Mouse (Mus musculus): ENCODE data around the gene Lmbr1l. TPM values are rescaled to one million over a fixed set of nuclear protein-coding genes. Genes with fewer than 3 reads are reported as not detected.

Gene Lmbr1l
- polyA plus RNA-seq, 1 experiment: 25.7 TPM

DNA sequence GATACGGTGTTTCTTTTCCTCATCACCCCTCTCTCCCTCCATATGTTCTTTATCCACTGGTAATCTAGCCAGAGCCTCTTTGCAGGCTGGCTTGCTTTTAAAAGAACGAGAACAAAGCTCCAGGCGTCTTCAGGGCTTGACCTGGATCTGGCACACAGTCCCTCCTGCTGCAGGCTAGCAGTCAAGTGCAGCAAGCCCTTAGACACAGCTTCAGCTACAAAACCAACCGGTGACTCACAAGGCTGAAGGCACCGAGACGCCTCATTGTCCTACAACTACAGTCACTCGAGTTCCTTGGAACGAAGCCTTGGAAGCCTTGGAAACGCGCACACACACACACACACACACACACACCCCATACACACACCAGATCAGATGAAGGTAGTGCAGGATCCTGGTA, 22.8 kb upstream of the Lmbr1l start:
- peaks cover 15% of the 10 kb centered on the region for H3K4me1 ChIP-seq (ENCODE audit: control insufficient read depth, insufficient read depth, low read length)
- no peak overlapping the region for H3K27ac ChIP-seq (ENCODE audit: insufficient read depth, low read depth, low read length)
- TF ChIP-seq POLR2A (IDR thresholded peaks at IDR 0.05; ENCODE audit: borderline replicate concordance, low read depth, low read length): no peak
- no peak for TF ChIP-seq CTCF (IDR thresholded peaks at IDR 0.05; ENCODE audit: low read depth, low read length)
- no peak overlapping the region for H3K4me3 ChIP-seq (ENCODE audit: insufficient read depth, low read length)

DNA sequence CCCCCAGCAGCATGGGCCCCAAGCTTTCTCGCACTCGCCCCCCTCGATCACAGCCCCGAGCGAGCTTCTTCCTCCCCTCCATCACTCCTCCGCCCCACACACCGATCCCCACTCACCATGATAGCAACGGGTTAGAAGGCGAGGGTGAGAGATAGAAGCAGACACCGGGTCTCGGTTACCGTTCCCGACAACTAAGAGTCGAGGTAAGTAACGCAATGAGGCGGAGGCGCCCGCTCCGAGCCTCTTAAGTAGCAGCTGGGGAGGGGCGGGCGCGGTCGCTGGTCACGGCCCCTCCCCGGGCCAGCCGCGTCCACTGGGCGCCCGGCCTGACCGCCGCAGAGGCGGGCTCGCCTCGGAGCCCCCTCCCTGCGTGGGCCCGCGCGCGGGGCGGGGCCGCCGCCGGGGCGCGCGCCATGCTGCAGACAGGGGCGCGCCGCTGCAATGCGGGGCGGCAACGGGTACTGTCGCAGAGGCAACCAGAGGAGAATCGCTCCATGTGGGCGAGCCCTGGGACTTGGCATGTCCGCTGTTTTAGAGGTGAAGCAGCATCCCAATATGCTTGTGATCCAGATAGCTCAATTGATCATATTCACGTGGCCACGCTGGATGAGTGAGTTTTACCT, 16.3 kb upstream of the Lmbr1l start, which contains the start of gene Tuba1b:
Tuba1b (minus strand) TSS at position 349 of the 623 bp plus-strand sequence.
- TF ChIP-seq POLR2A (IDR thresholded peaks at IDR 0.05; ENCODE audit: borderline replicate concordance, low read depth, low read length) (peak; percentile 86; the same call in 1 of the 2 replicates), CTCF (IDR thresholded peaks at IDR 0.05; ENCODE audit: low read depth, low read length) (no peak)
- peaks cover 17% of the 10 kb centered on the region for H3K4me1 ChIP-seq (ENCODE audit: control insufficient read depth, insufficient read depth, low read length)
- H3K27ac ChIP-seq (ENCODE audit: insufficient read depth, low read depth, low read length): peak within 1 kb of the TSS; percentile 80
- H3K4me3 ChIP-seq (ENCODE audit: insufficient read depth, low read length): peak within 1 kb of the TSS; percentile 74

- TF ChIP-seq CTCF (IDR thresholded peaks at IDR 0.05; ENCODE audit: low read depth, low read length) (no peak), POLR2A (IDR thresholded peaks at IDR 0.05; ENCODE audit: borderline replicate concordance, low read depth, low read length) (no peak)
- peak overlapping the region; percentile 74 for H3K4me3 ChIP-seq (ENCODE audit: insufficient read depth, low read length)
- peaks cover 17% of the 10 kb centered on the region for H3K4me1 ChIP-seq (ENCODE audit: control insufficient read depth, insufficient read depth, low read length)
- H3K27ac ChIP-seq (ENCODE audit: insufficient read depth, low read depth, low read length): peak overlapping the region; percentile 80
Measured at GRCm38 (mm10) chr15:98933833-98934216, 15.8 kb upstream of the Lmbr1l start.

GRCm38 (mm10) chr15:98933004-98933671, 15.1 kb upstream of the Lmbr1l start:
- Histone ChIP-seq H3K4me1 (ENCODE audit: control insufficient read depth, insufficient read depth, low read length) (peaks cover 19% of the 10 kb centered on the region), H3K4me3 (ENCODE audit: insufficient read depth, low read length) (peak overlapping the region; percentile 74), H3K27ac (ENCODE audit: insufficient read depth, low read depth, low read length) (peak overlapping the region; percentile 80)

DNA sequence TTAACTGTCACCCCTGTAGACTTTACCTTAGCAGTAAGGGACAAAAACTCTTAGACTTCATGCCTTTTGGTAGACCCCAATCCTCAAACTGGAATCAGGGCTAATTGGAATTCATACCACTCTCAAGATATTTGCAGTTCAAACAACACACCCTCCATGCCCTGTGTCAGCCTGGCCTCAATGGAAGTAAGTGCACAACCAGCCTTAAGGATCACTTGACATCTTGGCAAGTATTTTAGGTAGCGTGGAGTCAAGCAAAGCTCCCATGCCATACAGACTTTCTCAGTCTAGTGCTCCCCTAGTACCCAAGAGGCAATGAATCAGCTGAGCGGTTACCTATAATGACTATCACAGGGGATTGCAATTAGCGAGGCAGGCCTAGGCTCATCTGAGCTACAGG, 13.0 kb upstream of the Lmbr1l start:
- Histone ChIP-seq H3K4me1 (ENCODE audit: control insufficient read depth, insufficient read depth, low read length) (peaks cover 6% of the 10 kb centered on the region), H3K27ac (ENCODE audit: insufficient read depth, low read depth, low read length) (no peak overlapping the region), H3K4me3 (ENCODE audit: insufficient read depth, low read length) (no peak overlapping the region)
- TF ChIP-seq POLR2A (IDR thresholded peaks at IDR 0.05; ENCODE audit: borderline replicate concordance, low read depth, low read length) (no peak), CTCF (IDR thresholded peaks at IDR 0.05; ENCODE audit: low read depth, low read length) (no peak)

GRCm38 (mm10) chr15:98930017-98930734, 12.1 kb upstream of the Lmbr1l start:
- no peak overlapping the region for H3K27ac ChIP-seq (ENCODE audit: insufficient read depth, low read depth, low read length)

GRCm38 (mm10) chr15:98928598-98929240, 10.7 kb upstream of the Lmbr1l start:
- Histone ChIP-seq H3K4me3 (ENCODE audit: insufficient read depth, low read length) (no peak overlapping the region), H3K27ac (ENCODE audit: insufficient read depth, low read depth, low read length) (no peak overlapping the region), H3K4me1 (ENCODE audit: control insufficient read depth, insufficient read depth, low read length) (peaks cover 2% of the 10 kb centered on the region; the same call in 1 of the 2 replicates)
- TF ChIP-seq POLR2A (IDR thresholded peaks at IDR 0.05; ENCODE audit: borderline replicate concordance, low read depth, low read length): no peak
- TF ChIP-seq CTCF (IDR thresholded peaks at IDR 0.05; ENCODE audit: low read depth, low read length): no peak

More at GRCm38 (mm10) chr15:98930017-98930734, 12.1 kb upstream of the Lmbr1l start:
- H3K4me1 ChIP-seq (ENCODE audit: control insufficient read depth, insufficient read depth, low read length): peaks cover 2% of the 10 kb centered on the region; the same call in 1 of the 2 replicates
- no peak overlapping the region for H3K4me3 ChIP-seq (ENCODE audit: insufficient read depth, low read length)
- TF ChIP-seq CTCF (IDR thresholded peaks at IDR 0.05; ENCODE audit: low read depth, low read length) (no peak), POLR2A (IDR thresholded peaks at IDR 0.05; ENCODE audit: borderline replicate concordance, low read depth, low read length) (no peak)

- Histone ChIP-seq H3K4me3 (ENCODE audit: insufficient read depth, low read length) (no peak overlapping the region), H3K27ac (ENCODE audit: insufficient read depth, low read depth, low read length) (no peak overlapping the region), H3K4me1 (ENCODE audit: control insufficient read depth, insufficient read depth, low read length) (peaks cover 4% of the 10 kb centered on the region; the same call in 1 of the 2 replicates)
- TF ChIP-seq CTCF (IDR thresholded peaks at IDR 0.05; ENCODE audit: low read depth, low read length): no peak
- TF ChIP-seq POLR2A (IDR thresholded peaks at IDR 0.05; ENCODE audit: borderline replicate concordance, low read depth, low read length): no peak
Measured at GRCm38 (mm10) chr15:98927566-98927965, 9.5 kb upstream of the Lmbr1l start.

DNA sequence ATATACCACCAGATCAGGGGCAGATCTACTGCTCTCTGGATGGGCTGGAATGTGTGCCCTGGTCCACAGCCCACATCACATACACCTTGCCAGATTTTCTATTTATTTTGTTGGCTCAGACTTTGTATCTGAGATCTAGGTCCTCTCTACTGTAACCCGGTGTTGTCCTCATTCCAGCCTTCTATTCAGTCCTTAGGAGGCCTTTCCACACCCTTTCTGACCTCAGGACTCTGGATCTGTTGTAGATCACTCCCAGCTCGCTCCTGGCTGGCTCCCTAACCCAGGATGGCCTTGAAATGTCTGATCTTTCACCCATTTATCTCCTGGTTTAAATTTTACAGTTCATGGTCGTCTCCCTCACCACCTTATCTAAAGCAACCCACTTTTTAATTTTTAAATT, 6.7 kb upstream of the Lmbr1l start:
- TF ChIP-seq POLR2A (IDR thresholded peaks at IDR 0.05; ENCODE audit: borderline replicate concordance, low read depth, low read length) (no peak), CTCF (IDR thresholded peaks at IDR 0.05; ENCODE audit: low read depth, low read length) (no peak)
- Histone ChIP-seq H3K27ac (ENCODE audit: insufficient read depth, low read depth, low read length) (no peak overlapping the region), H3K4me3 (ENCODE audit: insufficient read depth, low read length) (no peak overlapping the region), H3K4me1 (ENCODE audit: control insufficient read depth, insufficient read depth, low read length) (peaks cover 4% of the 10 kb centered on the region; the same call in 1 of the 2 replicates)
